Mouse (Mus musculus) layer of hippocampus, postnatal 36 days (tissue): ENCODE results near the gene Depdc1b. TPM values are rescaled to one million over a fixed set of nuclear protein-coding genes. Genes with fewer than 3 reads are reported as not detected.

Experiments
- DNase-seq, 2 experiments: peaks; one replicate each; pipeline ENCODE4 v3.0.0; 2022
- total RNA-seq, 2 experiments: library from RNA; stranded (reverse); gene quantifications; 2 replicates each; pipeline ENCODE4 v1.2.3; 2021

The Depdc1b gene
- total RNA-seq, 2 experiments from 2014 or later, result 0.56 to 0.85 TPM

DNA sequence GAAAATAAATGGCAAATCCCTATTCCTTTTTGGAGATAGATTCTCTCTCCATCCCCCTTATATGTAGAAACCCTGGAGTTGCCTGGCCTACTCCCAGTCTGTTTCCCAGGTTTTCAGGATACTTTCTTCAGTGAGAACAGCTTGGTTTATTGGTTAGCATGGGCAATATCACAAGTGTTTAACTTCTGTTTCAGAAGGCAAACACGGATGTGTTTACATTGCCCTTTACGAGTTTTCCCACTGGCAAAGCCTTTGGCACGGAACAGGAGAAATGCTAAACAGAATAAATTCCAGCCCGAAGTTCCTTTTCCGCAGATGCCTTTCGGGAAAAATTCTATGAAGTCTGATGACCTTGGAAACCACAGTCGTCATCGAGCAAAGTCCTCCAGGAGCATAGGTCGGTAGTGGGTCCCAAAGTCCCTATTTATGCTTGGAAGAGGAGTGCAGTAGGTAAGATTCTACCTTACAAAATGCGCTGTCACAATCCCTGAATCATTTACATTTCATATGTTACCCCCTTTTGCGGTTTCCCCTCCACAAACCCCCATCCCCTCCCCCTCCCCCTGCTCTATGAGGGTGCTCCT is 132.3 kb downstream of the Depdc1b start:
- no peak for DNase-seq

DNA sequence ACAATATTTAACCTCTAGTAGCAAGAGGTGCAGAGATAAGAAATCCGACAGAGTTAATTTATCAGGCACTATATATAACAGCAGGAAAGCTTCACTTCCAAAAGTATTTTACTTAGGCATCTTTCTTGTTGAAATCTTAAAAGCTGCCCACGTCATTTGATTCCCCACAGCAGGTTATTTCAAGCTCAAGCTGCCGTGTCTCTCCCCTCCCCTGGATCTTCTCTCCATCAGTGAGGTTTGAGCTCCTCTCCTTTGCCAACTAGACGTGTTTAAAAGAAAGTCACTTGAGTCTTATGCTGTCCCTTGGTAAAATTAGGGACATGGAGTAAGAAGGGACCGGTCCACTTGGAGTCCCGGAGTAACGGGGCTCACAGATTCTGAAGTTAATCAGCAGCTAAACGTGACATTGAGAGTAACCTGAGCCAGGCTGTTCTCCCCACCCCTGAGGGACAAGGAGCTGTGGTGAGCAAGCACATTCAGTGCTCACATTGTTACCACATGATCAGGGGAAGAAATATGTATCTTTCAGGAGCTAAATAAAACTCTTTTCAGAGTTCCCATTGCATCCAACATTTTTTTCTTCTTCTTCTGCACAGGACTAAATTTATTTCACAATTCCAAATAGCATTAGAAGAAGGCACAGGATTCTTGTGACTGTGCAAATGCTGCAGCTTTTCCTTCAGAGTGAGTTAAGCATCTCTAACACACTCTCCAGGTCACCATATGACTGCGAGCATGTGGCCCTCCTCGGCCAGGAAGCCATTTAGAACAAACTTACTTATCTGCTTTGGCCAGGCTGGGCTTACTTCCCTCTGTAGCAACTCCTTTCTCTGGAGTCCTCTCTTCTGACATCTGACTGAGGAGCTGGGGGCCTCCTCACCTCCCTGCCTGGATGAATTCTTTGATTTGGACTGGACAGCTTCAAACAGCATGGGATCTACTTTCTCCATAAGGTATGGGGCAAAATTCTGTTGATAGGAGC is 133.3 kb downstream of the Depdc1b start, which contains the start of gene Pde4d:
Gene Pde4d, plus strand, starts transcription at position 833 of the 982 bp plus-strand sequence.
- no peak for DNase-seq

DNA sequence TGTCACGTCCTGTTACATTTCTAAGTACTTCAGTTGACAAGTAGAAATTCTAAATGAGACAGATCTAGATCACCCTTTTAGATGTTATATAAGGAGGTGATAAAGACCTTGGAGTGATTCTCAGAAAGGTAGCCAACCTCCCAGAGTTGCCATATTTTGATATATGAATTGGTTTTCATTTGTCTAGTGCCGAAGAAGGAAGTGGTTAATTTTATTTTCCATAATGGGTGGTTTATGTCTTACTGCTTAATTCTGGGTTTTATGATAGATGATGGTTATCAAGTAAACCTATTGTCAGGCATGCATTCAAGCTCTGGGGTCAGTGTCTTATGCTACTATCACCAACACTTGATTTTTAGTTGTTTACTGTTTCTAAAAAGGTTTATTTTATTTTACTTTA is 135.0 kb downstream of the Depdc1b start:
- no peak for DNase-seq

DNA sequence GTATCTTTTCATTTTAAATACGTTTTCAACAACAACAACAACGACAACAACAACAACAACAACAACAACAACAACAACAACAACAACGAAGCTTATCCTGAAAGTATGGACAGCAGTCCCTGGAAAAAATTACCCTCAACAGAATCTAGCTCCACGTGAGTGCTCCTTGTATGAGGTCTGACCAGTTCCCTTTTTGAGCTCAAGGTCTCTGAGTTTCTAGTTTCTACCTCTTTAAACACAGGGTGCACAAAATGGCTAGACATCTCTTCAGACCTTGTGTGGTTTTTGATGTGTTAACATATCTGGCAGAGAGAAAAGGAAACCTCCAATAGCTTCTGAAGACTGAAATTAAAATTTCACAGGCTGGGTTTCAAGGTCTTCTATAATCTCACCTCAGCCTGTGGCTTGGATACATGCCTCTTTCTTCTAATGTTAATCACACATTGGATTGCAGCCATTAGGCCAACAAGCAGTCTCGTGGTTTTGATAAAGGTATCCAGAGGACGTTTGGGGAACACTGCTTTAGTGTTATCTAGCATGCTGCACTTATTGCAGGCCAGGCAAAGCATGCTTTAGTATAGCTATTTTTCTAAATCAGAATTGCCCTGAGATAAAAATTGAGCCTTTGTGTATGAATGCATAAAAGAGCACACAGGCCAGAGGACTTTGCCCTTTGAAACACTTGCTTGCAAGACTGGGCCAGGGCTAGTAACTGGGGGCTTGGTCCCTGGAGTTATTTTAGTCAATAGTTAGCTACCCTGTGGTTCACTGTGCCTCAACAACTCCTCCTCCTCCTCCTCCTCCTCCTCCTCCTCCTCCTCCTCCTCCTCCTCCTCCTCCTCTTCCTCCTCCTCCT is 137.2 kb downstream of the Depdc1b start:
- no peak for DNase-seq

Other genes starting within 250 kb of the Depdc1b start
- gene Ndufaf2, start 157.7 kb upstream of the Depdc1b start, total RNA-seq, result 10 to 100 TPM; 18.9 to 21.4 TPM
- gene Ercc8, start 157.6 kb upstream of the Depdc1b start, total RNA-seq, result 10 to 100 TPM; 16.8 to 17.8 TPM
- gene Elovl7, start 101.9 kb upstream of the Depdc1b start, total RNA-seq, result 1 to 10 TPM; 7.5 to 7.6 TPM
- 10 to 100 TPM; 69.7 to 69.8 TPM for gene Pde4d, start 133.6 kb downstream of the Depdc1b start, total RNA-seq